Mouse (Mus musculus): ENCODE measurements around the gene Gm5901.
"Not testable (repeated sequence)": the region's sequence is repeated elsewhere in the genome, so short reads cannot be mapped to it uniquely, and the experiment has no call there.

Gene Gm5901

DNA sequence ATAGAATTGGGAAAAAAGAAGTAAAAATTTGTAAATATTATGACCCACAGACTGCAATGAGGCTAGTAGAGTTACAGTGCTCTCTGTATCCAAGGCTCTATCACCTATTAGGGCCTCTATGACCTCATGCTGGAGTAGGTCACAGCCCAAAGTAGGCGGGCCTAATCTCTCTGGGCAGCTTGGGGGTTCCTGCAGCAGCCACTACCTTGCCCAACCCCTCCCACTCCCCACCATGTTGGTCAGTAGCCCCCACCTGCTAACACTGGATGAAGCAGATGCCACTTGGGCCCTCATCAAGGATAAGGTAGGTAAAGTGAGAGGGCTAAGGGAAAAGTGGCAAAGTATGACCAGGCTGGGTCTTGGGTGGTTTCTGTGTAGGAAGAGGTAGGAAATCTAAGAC, at the start of gene Gm5901:
Gm5901 (plus strand) TSS at position 173 of the 400 bp plus-strand sequence.
- no peak for DNase-seq

DNA sequence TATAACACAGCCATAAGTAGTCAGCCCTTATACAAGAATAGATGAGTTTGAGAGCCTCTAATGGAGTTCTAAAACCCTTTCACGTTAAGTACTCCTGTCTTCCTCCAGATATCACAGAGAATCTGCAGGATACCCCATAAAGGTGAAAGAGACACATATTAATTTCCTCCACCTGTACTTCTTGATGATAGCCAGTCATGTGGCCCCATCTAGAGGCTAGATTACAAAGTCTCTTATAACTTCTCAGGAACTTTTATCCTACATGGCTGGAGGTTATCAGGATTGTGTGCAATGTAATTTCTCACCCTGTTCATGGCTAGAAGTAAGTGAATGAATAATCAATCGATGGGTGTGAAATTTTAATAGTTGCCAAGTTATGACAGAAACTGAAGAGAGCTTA, 49.5 kb upstream of the Gm5901 start:
- no peak for DNase-seq

DNA sequence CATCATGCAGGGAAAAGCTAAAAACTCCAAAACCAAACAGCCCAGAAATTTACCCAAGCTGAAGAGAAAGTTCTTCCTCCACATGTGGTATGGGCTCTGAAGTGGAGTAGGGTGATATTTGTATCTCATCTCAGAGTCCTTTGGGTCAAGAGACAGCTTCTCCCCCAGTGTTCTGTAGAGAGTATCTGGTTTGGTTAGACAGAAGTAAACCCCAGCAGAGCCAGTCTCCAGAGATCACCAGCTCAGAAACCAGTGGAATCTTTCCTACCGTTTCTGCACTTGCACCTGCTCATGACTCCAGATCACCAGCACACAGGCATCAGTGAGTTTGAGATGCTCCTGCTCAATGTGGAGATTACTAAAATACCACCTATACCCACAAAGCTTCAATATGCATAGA, 40.8 kb upstream of the Gm5901 start, which contains the start of gene Olfr690:
Olfr690 (minus strand) TSS at position 101 of the 400 bp plus-strand sequence.
- DNase-seq = no peak

DNA sequence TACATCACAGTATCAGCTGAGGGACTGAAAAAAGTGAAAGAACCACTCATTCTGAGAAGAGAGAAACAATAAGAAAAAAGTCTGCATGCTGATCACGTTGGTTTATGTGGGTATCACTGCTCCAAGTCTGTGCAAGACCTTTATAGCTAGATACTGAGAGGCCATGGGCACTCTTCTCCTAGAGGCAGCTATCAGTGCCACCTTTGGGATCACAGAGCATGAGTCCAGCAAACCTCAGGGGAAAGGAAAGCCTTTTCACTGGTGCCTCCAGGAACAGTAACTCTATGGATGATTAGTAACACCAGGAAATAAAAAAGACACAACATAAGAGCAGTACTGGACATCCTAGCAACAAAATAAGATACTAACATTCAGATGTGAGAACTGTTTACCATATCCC, 32.7 kb upstream of the Gm5901 start, which contains the start of gene Olfr691:
Olfr691 (minus strand) TSS at position 101 of the 400 bp plus-strand sequence.
- no peak for DNase-seq

DNA sequence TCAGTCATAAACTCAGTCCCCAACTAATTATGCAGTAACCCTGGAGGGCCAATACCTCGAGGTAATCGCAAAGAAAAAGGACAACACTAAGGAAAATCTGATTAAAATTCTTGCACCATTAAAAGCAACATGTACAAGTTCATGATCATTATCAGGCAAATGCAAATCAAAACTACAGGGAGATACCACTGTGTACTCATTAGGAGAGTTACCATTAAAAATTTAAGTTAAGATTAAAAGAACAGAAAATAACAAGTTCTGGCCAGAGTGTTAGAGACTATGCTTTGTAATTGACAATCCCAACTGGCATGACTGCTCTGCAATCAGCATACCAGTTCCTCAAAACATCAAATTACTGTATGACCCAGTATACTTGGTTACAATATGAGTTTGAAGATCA, 32.1 kb upstream of the Gm5901 start:
- DNase-seq = no peak

DNA sequence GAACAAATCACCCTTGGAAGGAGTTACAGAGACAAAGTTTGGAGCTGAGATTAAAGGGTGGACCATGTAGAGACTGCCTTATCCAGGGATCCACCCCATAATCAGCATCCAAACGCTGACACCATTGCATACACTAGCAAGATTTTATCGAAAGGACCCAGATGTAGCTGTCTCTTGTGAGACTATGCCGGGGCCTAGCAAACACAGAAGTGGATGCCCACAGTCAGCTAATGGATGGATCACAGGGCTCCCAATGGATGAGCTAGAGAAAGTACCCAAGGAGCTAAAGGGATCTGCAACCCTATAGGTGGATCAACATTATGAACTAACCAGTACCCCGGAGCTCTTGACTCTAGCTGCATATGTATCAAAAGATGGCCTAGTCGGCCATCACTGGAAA, 18.8 kb upstream of the Gm5901 start:
- DNase-seq = not testable (repeated sequence)

DNA sequence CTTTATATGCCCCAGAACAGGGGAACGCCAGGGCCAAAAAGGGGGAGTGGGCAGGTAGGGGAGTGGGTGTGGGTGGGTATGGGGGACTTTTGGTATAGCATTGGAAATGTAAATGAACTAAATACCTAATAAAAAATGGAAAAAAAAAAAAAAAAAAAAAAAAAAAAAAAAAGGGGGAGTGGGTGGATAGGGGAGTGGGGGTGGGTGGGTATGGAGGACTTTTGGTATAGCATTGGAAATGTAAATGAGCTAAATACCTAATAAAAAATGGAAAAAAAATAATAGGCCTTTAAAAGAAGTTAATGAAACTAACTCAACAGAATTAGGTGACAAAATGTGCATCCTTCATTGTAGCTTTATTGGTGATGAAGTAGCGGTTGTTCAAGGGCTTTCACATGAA, 18.4 kb upstream of the Gm5901 start:
- DNase-seq = not testable (repeated sequence)

DNA sequence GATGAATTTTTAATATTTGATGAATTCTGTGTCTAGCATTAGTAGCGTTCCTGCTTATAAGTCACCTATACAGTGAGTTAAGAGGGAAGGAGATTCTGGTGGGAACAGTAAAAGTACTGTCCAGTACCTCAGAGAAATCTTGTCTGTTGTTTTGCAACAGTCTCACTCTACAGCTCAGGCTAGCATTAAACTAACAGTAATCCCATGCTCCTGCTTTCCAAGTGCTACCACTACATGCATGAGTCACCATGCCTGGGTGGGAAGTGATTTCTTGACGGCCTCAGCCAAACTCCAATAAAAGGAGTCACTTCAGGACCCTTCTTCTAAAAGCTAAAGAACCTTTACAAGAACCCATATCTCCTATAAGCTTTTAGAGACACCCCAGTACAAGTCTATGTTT, 13.1 kb upstream of the Gm5901 start:
- DNase-seq = no peak

DNA sequence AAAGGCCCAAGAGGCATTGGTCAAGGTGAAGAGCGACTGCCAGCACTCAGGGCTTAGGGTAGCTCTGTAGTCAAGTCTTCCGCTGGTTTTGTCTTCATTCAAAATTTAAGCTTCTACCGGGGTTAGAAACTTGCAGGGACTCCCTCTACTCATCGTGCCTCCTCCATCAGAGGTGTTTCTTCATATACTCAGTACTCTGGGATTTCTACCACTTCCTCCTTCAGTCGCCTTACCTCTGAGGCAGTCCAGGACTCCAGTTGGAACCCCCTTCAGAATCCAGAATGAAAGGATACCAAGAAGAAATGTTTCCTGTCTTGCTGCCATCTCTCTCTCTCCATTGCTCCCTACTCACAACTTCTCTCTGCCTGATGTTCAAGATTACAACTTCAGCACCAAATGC, 7.6 kb upstream of the Gm5901 start:
- no peak for DNase-seq

DNA sequence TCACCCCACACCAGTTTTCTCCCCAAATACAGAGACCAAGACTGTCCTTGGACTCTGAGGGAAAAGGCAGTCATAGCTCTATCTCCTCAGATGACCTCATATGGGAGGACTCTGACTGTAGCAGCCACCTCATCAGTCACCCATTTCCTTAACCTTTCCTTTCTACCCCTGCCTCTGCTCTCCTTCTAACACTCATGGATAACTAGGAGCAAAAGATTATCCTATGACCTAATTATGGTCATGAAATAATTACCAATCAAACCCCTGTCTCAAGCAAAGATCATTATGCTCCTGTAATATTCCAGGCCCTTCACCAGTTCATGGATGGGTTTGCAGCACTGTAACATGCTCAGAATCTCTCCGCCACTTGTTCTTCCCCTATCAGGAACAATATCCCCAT, 6.9 kb upstream of the Gm5901 start, which contains the start of gene Olfr692:
Olfr692 (plus strand) TSS at position 301 of the 400 bp plus-strand sequence.
- no peak for DNase-seq

DNA sequence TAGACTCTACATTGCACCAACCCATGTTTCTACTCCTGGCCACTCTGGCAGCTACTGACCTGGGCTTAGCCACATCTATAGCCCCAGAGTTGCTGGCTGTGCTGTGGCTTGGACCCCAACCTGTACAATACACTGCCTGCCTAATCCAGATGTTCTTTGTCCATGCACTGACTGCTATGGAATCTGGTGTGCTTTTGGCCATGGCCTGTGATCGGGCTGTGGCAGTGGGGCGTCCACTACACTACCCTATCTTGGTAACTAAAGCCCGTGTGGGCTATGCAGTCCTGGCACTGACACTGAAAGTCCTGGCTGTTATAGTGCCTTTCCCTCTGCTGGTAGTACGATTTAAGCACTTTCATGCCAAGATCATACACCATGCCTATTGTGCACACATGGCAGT, 6.3 kb upstream of the Gm5901 start:
- DNase-seq = no peak

DNA sequence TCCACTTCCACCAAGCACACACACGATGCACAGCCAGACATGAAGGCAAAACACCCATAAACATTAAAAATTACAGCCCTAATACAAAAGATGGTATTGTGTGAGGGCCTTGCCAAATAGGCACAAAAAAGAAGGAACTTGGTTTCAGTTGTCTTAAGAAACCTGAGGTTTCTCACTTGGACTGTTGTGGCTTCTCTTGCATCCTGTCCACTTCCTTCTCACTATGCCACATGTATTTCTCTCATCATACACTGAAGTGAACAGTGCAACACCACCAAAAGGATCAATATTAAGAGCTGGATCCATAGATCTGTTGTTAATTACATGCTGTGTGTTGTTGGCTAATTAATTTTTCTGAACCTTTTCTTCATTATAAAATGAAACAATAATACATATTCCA, 1.9 kb upstream of the Gm5901 start:
- no peak for DNase-seq

DNA sequence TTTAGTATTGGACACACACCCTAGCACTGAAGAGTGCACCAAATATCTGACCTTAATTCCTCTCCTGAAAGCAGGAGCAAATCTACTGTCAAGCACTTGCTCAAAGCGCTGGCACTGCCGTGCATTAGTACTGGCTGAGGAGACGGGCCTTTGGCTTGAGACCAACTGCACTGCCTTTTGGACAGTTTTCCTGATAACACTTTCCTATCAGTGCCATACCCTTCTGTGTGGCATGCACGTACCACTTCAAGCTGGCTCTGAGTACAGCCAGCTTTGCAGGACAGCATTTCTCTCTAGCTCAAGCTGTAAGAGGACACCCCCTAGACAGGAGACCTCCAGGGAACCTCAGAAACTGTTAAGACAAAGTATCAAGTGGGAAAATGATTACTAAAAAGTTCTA, 1.3 kb upstream of the Gm5901 start:
- no peak for DNase-seq

DNA sequence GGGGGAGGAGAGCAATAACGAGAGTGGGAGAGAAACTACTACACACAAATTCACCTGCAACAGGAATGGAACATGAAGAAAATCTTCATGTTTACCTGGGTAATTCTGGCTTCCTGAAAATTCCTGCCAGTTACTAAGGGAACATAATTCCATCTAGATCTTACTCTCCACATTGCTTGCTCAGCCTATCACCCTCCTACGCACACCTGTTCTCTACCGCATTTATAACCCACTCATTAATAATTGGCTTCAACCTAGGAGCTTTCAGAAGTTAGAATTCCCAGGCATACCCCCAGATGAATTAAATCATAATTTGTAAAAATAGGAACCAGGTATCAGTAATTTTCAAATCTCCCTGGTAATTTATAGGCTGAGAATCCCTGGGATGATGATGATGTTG, 862 bp upstream of the Gm5901 start:
- DNase-seq = no peak

DNA sequence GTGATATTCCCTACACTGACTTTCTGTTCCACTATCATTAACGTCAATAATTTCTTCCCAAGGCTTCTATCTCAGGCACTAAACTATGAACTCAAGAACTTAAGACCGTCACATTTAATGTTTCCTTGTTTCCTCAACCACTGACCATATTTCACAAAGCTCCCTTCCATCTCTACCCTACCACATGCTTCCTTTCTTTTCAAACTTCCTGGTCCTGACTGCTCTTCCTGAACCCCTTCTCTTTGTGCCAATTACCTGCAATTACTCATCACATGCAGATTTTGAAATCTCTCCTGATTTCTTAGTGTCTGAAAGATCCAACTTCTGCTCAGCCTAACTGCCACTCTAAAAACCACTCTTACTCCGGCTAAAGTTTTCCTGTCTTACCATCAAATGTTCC, 5.5 kb downstream of the Gm5901 start:
- no peak for DNase-seq

DNA sequence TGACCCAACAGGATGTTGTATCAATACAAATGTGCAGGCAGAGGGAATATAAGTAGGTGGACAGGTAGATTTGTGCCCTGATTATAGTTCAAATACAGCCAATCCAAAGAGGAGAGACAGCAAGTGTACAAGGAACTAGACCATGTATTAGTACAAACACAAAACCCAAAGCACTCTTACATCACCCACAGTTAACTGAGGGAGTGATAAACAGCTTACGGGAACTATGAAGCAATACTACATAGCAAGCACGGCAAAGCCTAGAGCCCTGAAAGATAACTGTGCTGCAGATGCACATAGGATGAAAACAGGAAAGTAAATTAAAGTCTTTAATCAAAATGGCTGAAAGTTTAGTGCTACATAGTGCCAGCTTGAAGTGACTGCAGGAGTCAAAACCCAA, 12.9 kb downstream of the Gm5901 start:
- no peak for DNase-seq

DNA sequence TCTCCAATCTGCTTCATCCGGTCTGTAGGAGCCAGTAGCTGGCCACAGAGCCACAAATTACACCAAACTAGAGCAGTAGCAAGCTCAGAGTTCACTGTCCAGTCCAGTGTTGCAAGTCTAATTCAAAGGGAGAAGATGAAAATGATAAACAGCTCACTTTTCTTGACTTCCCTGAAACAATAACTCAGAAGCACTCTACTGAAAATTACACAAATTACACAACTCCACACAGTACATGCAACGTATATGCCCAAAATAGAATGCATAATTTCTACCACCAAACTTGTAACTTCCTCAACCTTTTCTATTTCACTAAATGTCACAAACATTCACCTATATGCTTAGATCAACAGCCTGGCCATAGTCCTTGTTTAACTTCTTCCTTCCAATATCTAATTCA, 15.4 kb downstream of the Gm5901 start:
- no peak for DNase-seq

DNA sequence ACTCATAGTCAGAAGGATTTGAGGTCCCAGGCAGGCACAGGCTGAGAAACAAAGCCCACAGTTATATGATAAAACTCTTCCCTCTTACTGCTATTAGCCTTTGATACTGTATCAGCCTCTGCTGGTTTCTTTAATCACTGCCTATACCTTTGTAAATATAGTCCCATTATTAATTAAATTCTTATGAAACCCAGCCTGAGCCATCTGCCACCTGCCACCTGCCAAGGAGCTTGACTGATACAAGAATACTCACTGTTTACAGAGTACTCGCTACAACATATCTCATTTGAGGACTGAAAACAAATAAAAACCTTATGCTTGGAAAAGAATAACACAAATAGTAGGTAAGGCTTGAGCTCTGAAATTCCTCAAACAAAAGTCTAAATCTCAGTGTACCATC, 19.8 kb downstream of the Gm5901 start:
- peak; percentile 58 for DNase-seq

DNA sequence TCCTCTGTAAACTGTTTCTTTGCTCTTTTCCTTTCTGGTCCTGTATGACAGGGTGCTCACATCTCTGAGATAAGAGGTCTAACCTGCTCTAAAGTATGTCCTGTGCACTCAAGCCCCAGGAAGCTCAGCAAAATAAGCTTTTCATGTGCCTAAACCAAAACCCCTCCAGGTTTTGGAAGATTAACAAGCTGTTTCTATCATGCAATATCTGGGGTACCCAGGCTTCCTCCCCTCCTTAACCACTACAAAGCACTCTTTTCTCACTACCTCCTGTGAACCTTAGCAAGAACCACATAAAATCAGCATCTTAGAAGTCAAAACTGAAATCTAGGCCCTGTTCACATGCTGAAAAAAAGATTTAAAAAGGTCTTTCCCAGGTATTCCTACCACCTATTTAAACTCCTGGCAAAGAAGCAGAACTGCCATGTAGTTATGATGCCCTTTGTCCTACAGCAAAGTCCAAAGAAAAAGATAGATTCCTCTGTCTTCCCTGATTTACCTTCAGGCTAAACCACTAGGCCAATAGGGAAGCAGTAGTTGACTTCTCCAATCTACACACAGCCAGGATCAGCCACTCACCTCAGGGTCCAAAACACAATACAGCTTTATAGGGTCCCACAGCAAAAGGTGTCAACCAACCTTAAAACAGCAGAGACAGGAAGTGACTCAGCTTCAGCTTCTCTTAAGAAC, 20.4 kb downstream of the Gm5901 start:
- DNase-seq = no peak

DNA sequence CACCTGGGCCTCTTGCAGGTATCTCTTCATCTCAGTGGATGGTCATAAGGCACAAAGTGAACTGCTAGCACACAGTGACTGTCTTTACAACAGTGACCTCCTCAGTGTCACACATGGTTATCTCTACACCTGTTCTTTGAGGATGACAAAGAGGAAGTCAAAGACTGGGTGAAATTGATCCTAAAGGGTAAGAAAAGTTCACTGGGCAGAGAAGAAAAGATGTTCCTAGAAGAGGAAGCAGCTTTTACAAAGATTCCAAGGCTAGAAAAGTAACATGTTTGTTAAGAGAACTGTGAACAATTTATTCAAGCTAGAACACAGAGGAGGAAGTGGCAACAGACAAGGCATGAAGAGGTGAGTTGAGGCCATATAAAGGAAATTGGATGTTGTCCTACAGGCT, 21.3 kb downstream of the Gm5901 start:
- no peak for DNase-seq

DNA sequence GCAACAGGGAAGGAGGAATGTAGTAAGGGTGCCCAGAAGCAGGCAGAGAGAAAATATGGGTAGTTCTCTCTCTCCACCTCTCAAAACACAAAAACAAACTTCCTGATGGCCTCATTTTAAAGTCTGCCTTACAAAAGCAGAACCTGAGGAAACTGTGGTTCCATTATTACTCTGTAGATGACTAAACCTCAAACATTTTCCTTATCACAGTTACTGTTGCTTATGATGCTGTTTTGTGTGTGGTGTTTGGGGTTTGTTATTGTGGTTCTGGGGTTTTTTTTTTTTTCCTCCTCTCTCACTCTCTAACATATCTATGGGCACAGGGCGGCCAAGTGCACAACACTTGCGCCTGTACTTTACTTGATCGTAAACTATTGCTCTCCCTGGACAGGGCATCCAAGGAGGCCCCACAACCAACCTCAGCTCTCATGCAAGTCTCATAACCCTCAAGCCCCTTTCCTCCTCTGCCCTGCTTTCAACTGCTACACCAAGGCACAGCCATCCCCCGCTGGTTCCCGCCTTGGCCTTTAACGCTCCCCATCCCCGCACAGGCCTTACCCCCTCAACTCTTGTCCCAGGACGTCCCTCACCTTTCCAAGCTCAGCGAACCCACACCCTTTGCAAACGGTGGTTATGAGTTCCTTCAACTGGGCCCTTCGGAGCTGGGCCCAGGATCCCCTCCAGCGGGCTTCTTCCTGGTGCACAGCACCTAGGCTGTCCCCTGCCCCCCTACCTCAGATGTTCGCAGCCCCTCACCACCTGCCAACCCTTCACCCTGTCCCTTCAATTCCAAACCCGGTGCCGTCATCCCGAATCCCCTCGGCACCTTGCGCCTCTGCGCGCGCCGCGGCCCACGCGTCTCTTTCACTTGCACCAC, 24.5 kb downstream of the Gm5901 start:
- DNase-seq = no peak

DNA sequence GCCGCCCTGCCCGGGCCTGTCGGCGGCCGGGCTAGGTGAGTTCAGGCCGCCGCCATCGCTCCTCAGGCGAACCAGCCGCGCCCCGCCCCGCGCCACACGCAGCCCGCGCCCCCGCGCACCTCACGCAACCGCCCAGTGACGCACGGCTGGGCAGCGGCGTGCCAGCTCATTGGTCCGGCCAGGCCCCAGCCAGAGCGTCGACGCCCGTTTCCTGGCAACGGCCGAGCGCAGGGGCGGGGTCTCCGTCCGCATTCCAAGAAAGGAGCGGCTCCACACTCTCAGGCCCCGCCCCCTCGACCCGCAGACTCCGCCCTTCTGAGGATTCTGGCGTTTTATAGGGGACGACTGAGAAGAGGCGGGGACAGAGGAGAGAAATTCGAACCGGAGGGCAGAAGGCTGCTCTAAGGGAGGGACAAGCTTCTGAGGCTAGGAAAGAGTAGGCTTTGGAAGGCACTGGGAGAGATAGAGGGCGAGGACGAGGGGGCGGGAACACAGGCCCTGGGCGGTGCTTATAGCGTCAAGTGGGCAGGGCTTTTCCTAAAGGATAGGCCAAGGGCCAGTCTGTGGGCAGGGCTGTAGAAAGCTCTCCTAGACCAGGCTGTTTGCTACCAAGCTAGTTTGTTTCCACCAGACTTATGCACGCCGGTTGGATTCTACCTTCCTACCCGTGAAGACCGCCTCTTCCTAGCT, 25.2 kb downstream of the Gm5901 start, which contains the start of gene Fam160a2:
Fam160a2 (minus strand) TSS at position 120 of the 690 bp plus-strand sequence.
- DNase-seq = peak; percentile 100

DNA sequence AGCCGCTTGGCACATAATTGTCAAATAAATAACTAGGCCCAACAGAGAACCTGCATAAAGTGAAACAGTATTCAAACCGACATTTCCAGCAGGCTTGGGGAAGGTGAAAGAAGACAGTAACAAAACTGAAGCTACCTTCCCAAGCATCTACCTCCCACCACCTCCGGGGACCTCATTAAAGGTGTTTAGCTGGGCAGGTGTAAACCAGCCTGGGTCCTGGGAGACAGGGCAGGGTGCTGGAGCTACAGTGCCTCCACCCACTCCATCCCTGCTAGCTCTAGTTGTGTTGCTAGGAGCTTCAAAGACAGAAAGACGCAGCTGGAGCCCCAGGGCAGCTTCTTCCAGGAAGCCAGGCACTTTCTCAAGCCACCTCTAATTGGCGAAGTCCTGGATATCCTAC, 29.4 kb downstream of the Gm5901 start, which contains the start of gene Cnga4:
Cnga4 (plus strand) TSS at position 301 of the 400 bp plus-strand sequence.
- DNase-seq = no peak

Measured in cerebellum, adult 11-12 months (tissue).